Mouse (Mus musculus) heart, adult 2 months (tissue): ENCODE measurements at regions not wholly inside any gene's neighbourhood (a gene's known extent, or its start where the extent isn't known, plus 50 kb on each side); places are given as distances from the start of the nearest gene placed in this dataset.

Experiments
- DNase-seq, 2 experiments: peaks; one replicate each; pipeline ENCODE4 v3.0.0; 2021
- H3K27ac ChIP-seq: fragments of 200-600 bp; 2 replicates; pipeline ENCODE4 v1.8.1; 2022
- H3K27me3 ChIP-seq: fragments of 200-500 bp; 2 replicates; pipeline ENCODE4 v1.6.1; 2012; ENCODE audit warnings: mild to moderate bottlenecking, low read length, inconsistent platforms, mixed read lengths; ENCODE audit not compliant: control insufficient read depth, insufficient read depth
- H3K36me3 ChIP-seq: fragments of 200-500 bp; 2 replicates; pipeline ENCODE4 v1.6.1; 2012; ENCODE audit warnings: low read length, inconsistent platforms; ENCODE audit not compliant: control insufficient read depth, insufficient read depth
- H3K4me1 ChIP-seq: fragments of 200-500 bp; 2 replicates; pipeline ENCODE4 v1.6.1; 2011; ENCODE audit warnings: low read length; ENCODE audit not compliant: control insufficient read depth, insufficient read depth
- H3K4me3 ChIP-seq: fragments of 200-600 bp; 2 replicates; pipeline ENCODE4 v1.8.1; 2022
- H3K79me2 ChIP-seq: fragments of 200-500 bp; replicated peaks from 2 replicates; pipeline ENCODE4 v1.6.1; 2012; ENCODE audit warnings: mild to moderate bottlenecking, inconsistent platforms, low read length, moderate library complexity, mixed read lengths; ENCODE audit not compliant: control insufficient read depth, insufficient read depth
- H3K9ac ChIP-seq: fragments of 200-500 bp; 2 replicates; pipeline ENCODE4 v1.6.1; 2012; ENCODE audit warnings: low read depth, mild to moderate bottlenecking, control low read depth, inconsistent platforms, low read length, mixed read lengths
- CTCF ChIP-seq: fragments of 200-600 bp; IDR thresholded peaks from 2 replicates; pipeline ENCODE4 v1.8.1; 2022; ENCODE audit warnings: antibody characterized with exemption, mild to moderate bottlenecking, moderate library complexity
- EP300 ChIP-seq: fragments of 200-500 bp; IDR thresholded peaks from 2 replicates; pipeline ENCODE4 v1.6.1; 2011; ENCODE audit warnings: low read depth, low read length, control low read depth; ENCODE audit not compliant: insufficient read depth
- POLR2A ChIP-seq: fragments of 200-500 bp; IDR thresholded peaks from 2 replicates; pipeline ENCODE4 v1.6.1; 2011; ENCODE audit warnings: mild to moderate bottlenecking, low read depth, low read length, control low read depth; ENCODE audit not compliant: insufficient read depth
- WGBS: fragments of 180-500 bp; shearing (Covaris S2); methylation state at CpG from one replicate; pipeline ENCODE4 v1.1.7; 2018; 5-methylcytosine and 5-hydroxymethylcytosine counted together
- intact Hi-C: fragments of 180-260 bp; cut with DNase I; formaldehyde crosslinking; loops from one replicate; pipeline ENCODE4 v1.15.1; 2025

- Histone ChIP-seq H3K9ac (no peak overlapping the region), H3K4me3 (no peak overlapping the region), H3K27me3 (no peaks in the 10 kb centered on the region), H3K79me2 (no peaks in the 10 kb centered on the region), H3K4me1 (no peaks in the 10 kb centered on the region; the same call in 1 of the 2 replicates), H3K36me3 (no peaks in the 10 kb centered on the region), H3K27ac (no peak overlapping the region)
- TF ChIP-seq CTCF: no peak
- DNase-seq: peak; percentile 13 to 25
- intact Hi-C loops: no loop called here
- WGBS: 65% methylated on average over 22 of the region's 22 CpGs
These were observed 435.7 kb upstream of the Kazn start for GRCm38 (mm10) chr4:142674641-142675465.

GRCm38 (mm10) chr4:142671872-142672458 lies 432.8 kb upstream of the Kazn start:
- no peaks in the 10 kb centered on the region for H3K27me3 ChIP-seq
- intact Hi-C loops: no loop called here
- no peaks in the 10 kb centered on the region; the same call in 1 of the 2 replicates for H3K4me1 ChIP-seq
- TF ChIP-seq CTCF (no peak), EP300 (no peak), POLR2A (no peak)
- H3K79me2 ChIP-seq: no peaks in the 10 kb centered on the region
- H3K9ac ChIP-seq: no peak overlapping the region
- WGBS: 74% methylated on average over 8 of the region's 8 CpGs
- no peaks in the 10 kb centered on the region for H3K36me3 ChIP-seq
- no peak overlapping the region for H3K27ac ChIP-seq
- no peak for DNase-seq
- H3K4me3 ChIP-seq: no peak overlapping the region

- no peak for DNase-seq
- Histone ChIP-seq H3K4me1 (no peaks in the 10 kb centered on the region), H3K79me2 (no peaks in the 10 kb centered on the region), H3K27me3 (no peaks in the 10 kb centered on the region), H3K27ac (no peak overlapping the region), H3K36me3 (no peaks in the 10 kb centered on the region), H3K4me3 (no peak overlapping the region), H3K9ac (no peak overlapping the region)
- intact Hi-C loops: no loop called here
- 47% methylated on average over 4 of the region's 4 CpGs for WGBS
- no peak for TF ChIP-seq CTCF
- TF ChIP-seq POLR2A: no peak
- TF ChIP-seq EP300: no peak
These were observed 425.6 kb upstream of the Kazn start for GRCm38 (mm10) chr4:142664781-142665180.

GRCm38 (mm10) chr4:142658156-142658555 lies 419.0 kb upstream of the Kazn start:
- intact Hi-C loops: no loop called here

GRCm38 (mm10) chr4:142641069-142641468 lies 401.9 kb upstream of the Kazn start:
- H3K27ac ChIP-seq: no peak overlapping the region
- H3K9ac ChIP-seq: no peak overlapping the region
- WGBS: 85% methylated on average over 10 of the region's 10 CpGs
- H3K79me2 ChIP-seq: no peaks in the 10 kb centered on the region
- H3K4me1 ChIP-seq: no peaks in the 10 kb centered on the region
- no peaks in the 10 kb centered on the region for H3K27me3 ChIP-seq
- no peak for TF ChIP-seq EP300
- no peak for TF ChIP-seq CTCF
- no peak for TF ChIP-seq POLR2A
- DNase-seq: no peak
- no peak overlapping the region for H3K4me3 ChIP-seq
- intact Hi-C loops: no loop called here
- no peaks in the 10 kb centered on the region for H3K36me3 ChIP-seq

More at GRCm38 (mm10) chr4:142658156-142658555, 419.0 kb upstream of the Kazn start:
- H3K4me3 ChIP-seq: no peak overlapping the region
- H3K4me1 ChIP-seq: no peaks in the 10 kb centered on the region
- no peak overlapping the region for H3K9ac ChIP-seq
- H3K79me2 ChIP-seq: no peaks in the 10 kb centered on the region
- H3K27me3 ChIP-seq: no peaks in the 10 kb centered on the region
- no peak for DNase-seq
- WGBS: 65% methylated on average over 6 of the region's 6 CpGs
- H3K36me3 ChIP-seq: no peaks in the 10 kb centered on the region
- no peak for TF ChIP-seq CTCF
- TF ChIP-seq POLR2A: no peak
- TF ChIP-seq EP300: no peak
- no peak overlapping the region for H3K27ac ChIP-seq

GRCm38 (mm10) chr4:142639340-142639733 lies 400.1 kb upstream of the Kazn start:
- Histone ChIP-seq H3K27me3 (no peaks in the 10 kb centered on the region), H3K4me1 (no peaks in the 10 kb centered on the region), H3K79me2 (no peaks in the 10 kb centered on the region), H3K4me3 (no peak overlapping the region), H3K36me3 (no peaks in the 10 kb centered on the region), H3K27ac (no peak overlapping the region), H3K9ac (no peak overlapping the region)
- 77% methylated on average over 9 of the region's 9 CpGs for WGBS
- TF ChIP-seq CTCF (no peak), POLR2A (no peak), EP300 (no peak)
- intact Hi-C loops: no loop called here
- DNase-seq: no peak
